Mouse (Mus musculus): ENCODE results near the gene Gm43518.

- TF ChIP-seq CTCF (IDR thresholded peaks at IDR 0.05; ENCODE audit: control insufficient read depth, insufficient read depth, low read length) (no peak), POLR2A (IDR thresholded peaks at IDR 0.05; ENCODE audit: borderline replicate concordance, control insufficient read depth, low read depth, low read length) (no peak)
Measured at GRCm38 (mm10) chr5:123906146-123906975, 20.9 kb upstream of the Gm43518 start.
